Mouse (Mus musculus) embryonic facial prominence, embryonic 10.5 days (tissue): ENCODE results near the gene Clic1. TPM values are rescaled to one million over a fixed set of nuclear protein-coding genes. Genes with fewer than 3 reads are reported as not detected.
A peak's percentile ranks its signal among the peaks of the same experiment; 100 is the strongest.
"Not testable (repeated sequence)": the region's sequence is repeated elsewhere in the genome, so short reads cannot be mapped to it uniquely, and the experiment has no call there.

ENCODE experiments used
- DNase-seq: peaks from one replicate; pipeline ENCODE4 v3.0.0-alpha.2; 2017; ENCODE audit warnings: low spot score
- H3K27ac ChIP-seq: fragments of 300-500 bp; sonication (generic); replicated peaks from 2 replicates; pipeline ENCODE4 v1.5.1; 2016; ENCODE audit warnings: mild to moderate bottlenecking
- H3K27me3 ChIP-seq: fragments of 300-500 bp; sonication (generic); replicated peaks from 2 replicates; pipeline ENCODE4 v1.6.1; 2016; ENCODE audit warnings: low read depth, mild to moderate bottlenecking; ENCODE audit not compliant: poor library complexity, severe bottlenecking
- H3K36me3 ChIP-seq: fragments of 300-500 bp; sonication (generic); replicated peaks from 2 replicates; pipeline ENCODE4 v1.6.1; 2016; ENCODE audit warnings: mild to moderate bottlenecking, moderate library complexity
- H3K4me1 ChIP-seq: fragments of 300-500 bp; sonication (generic); 2 replicates; pipeline ENCODE4 v1.6.1; 2016
- H3K4me3 ChIP-seq: fragments of 300-500 bp; sonication (generic); 2 replicates; pipeline ENCODE4 v1.5.1; 2016; ENCODE audit warnings: mild to moderate bottlenecking, moderate library complexity
- H3K9me3 ChIP-seq: fragments of 300-500 bp; sonication (generic); 2 replicates; pipeline ENCODE4 v1.6.1; 2016; ENCODE audit warnings: mild to moderate bottlenecking
- WGBS: fragments of 180-500 bp; shearing (Covaris S2); methylation state at CpG from one replicate; pipeline ENCODE4 v1.1.7; 2016; 5-methylcytosine and 5-hydroxymethylcytosine counted together
- polyA plus RNA-seq: library from polyadenylated mRNA; unstranded; fragments of >200 nt; fragmentation: Nextera tagmentation; extraction: Ambion mirVana; gene quantifications from 2 replicates; pipeline ENCODE4 v1.2.1, GENCODE M21; 2016

Clic1 gene
- 190 and 191 TPM in 2 replicates for polyA plus RNA-seq

DNA sequence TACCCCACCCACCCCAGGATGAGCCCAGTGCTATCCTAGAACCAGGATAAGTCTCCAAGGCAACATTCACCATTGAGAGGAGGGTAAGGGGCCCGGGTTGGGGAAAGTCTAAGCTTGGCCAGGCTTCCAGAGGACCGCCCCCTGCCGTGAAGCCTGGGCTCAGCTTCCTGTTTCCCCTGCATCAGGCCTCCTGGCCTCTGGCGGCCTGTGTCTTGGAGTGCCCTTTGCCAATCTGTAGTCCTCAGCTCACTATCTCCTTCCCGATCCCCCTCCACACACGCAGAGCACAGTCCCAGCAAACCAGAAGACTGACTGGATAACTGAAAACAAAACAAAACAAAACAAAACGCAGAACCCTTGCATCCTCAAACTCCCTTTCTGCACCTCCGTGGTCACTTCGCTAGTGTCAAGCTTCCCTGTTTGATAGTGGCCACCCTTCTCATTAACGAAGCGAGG is at the start of gene Clic1:
Gene Clic1, plus strand, starts transcription at position 406 of the 456 bp plus-strand sequence.
- peak; percentile 88 for DNase-seq
- Histone ChIP-seq H3K27ac (peak within 1 kb of the TSS; percentile 97), H3K27me3 (peaks cover 7% of the 10 kb centered on the region; the same call in 1 of the 2 replicates), H3K4me1 (peaks cover 79% of the 10 kb centered on the region), H3K4me3 (peak within 1 kb of the TSS; percentile 83), H3K36me3 (peaks cover 28% of the 10 kb centered on the region), H3K9me3 (no peaks in the 10 kb centered on the region)
- WGBS = 2% methylated on average over 11 of the region's 11 CpGs

GRCm38 (mm10) chr17:35000717-35001451 is 48.9 kb upstream of the Clic1 start, which contains the start of gene Vars:
Vars (plus strand) TSS chr17:35000987.
- Histone ChIP-seq H3K4me3 (peak within 1 kb of the TSS; percentile 97), H3K36me3 (peaks cover 64% of the 10 kb centered on the region), H3K4me1 (peaks cover 54% of the 10 kb centered on the region), H3K9me3 (no peaks in the 10 kb centered on the region), H3K27ac (peak within 1 kb of the TSS; percentile 97), H3K27me3 (no peaks in the 10 kb centered on the region)
- peak; percentile 97 for DNase-seq
- WGBS = under 1% methylated on average over 83 of the region's 83 CpGs

GRCm38 (mm10) chr17:35001452-35002152 is 48.2 kb upstream of the Clic1 start:
- Histone ChIP-seq H3K27ac (peak overlapping the region; percentile 97), H3K4me1 (peaks cover 54% of the 10 kb centered on the region), H3K9me3 (no peaks in the 10 kb centered on the region), H3K27me3 (no peaks in the 10 kb centered on the region), H3K36me3 (peaks cover 65% of the 10 kb centered on the region), H3K4me3 (peak overlapping the region; percentile 97)
- WGBS = under 1% methylated on average over 35 of the region's 35 CpGs
- peak; percentile 47 for DNase-seq

DNA sequence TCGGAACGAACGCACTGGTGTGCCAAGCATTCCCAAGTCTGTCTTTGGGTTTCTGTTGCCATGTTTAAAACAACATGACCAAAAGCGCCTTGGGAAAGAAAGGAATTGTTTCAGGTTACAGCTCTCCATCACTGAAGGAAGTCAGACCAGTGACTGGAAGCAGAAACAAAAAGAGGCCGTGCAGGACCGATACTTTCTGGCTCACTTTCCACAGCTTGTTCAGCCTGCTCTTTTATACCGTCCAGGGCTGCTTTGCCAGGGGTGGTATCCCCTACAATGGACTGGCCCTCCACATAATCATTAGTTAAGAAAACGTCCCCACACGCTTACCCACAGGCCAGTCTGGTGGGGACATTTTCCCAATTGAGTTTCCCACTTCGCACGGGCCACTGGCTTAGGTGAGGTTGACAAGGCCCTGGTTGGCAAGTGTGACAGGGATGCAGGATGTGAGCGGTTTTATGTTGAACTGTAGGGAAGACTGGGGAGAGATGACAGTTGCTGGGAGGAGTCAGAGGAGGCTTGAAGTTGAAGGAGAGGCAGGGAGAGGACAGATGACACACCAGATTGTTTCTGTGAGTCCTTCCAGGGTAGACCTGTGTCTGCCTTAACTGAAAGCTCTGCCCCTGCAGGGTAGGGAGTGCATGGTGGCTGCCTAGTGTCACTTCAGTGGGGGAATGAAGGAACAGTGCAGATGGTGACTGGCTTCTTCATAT is 47.5 kb upstream of the Clic1 start:
- H3K9me3 ChIP-seq = no peaks in the 10 kb centered on the region
- 14% methylated on average over 12 of the region's 12 CpGs for WGBS
- H3K4me3 ChIP-seq = peak overlapping the region; percentile 97
- no peaks in the 10 kb centered on the region for H3K27me3 ChIP-seq
- peaks cover 49% of the 10 kb centered on the region for H3K4me1 ChIP-seq
- no peak for DNase-seq
- peaks cover 65% of the 10 kb centered on the region for H3K36me3 ChIP-seq
- H3K27ac ChIP-seq = peak overlapping the region; percentile 97

DNA sequence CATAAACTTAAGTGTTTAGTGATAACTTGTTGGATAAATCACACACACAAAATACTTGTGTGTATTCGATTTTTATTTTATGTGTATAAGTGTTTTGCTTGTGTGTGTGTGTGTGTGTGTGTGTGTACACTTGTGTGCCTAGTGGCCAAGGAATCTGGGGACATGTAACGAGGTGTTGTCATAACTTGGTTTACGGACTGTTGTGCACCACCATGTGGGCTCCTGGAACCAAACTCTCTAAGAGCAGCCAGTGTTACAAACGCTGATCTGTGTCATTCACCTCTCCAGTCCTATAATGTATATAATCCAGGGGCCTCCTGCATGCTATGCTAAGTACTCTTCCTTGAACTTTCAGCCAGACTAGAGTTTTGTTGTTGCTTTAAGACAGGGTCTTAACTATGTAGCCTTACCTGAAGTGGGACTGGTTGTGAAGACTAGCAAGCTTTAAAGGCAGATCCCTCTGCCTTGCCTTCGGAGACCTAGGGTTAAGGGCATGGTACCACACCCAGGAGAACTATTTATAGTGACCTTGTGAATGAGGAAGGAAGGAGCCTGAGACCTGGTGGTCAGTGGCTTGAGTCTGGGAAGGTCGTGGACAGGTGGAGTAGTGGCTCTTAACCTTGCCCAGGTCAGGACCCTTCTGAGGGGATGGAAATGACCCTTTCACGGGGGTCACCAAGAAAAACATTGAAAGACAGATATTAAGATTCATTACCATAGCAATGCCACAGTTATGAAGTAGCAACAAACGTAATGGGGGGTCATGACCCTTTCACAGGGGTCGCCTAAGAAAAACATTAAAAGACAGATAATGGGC is 46.5 kb upstream of the Clic1 start:
- Histone ChIP-seq H3K4me1 (peaks cover 46% of the 10 kb centered on the region), H3K27ac (no peak overlapping the region), H3K36me3 (peaks cover 65% of the 10 kb centered on the region), H3K4me3 (peak overlapping the region; percentile 97), H3K27me3 (no peaks in the 10 kb centered on the region), H3K9me3 (no peaks in the 10 kb centered on the region)
- no peak for DNase-seq
- 72% methylated on average over 9 of the region's 9 CpGs for WGBS

GRCm38 (mm10) chr17:35004075-35004717 is 45.6 kb upstream of the Clic1 start:
- peak overlapping the region; percentile 6; the same call in 1 of the 2 replicates for H3K4me3 ChIP-seq
- H3K27me3 ChIP-seq = no peaks in the 10 kb centered on the region
- no peaks in the 10 kb centered on the region for H3K9me3 ChIP-seq
- 93% methylated on average over 17 of the region's 17 CpGs for WGBS
- H3K27ac ChIP-seq = no peak overlapping the region
- H3K4me1 ChIP-seq = peaks cover 37% of the 10 kb centered on the region
- no peak for DNase-seq
- H3K36me3 ChIP-seq = peaks cover 65% of the 10 kb centered on the region

GRCm38 (mm10) chr17:35005158-35005557 is 44.6 kb upstream of the Clic1 start:
- Histone ChIP-seq H3K27ac (no peak overlapping the region), H3K27me3 (no peaks in the 10 kb centered on the region), H3K4me3 (peak overlapping the region; percentile 14; the same call in 1 of the 2 replicates), H3K36me3 (peaks cover 73% of the 10 kb centered on the region), H3K9me3 (no peaks in the 10 kb centered on the region), H3K4me1 (peaks cover 28% of the 10 kb centered on the region)
- 93% methylated on average over 10 of the region's 10 CpGs for WGBS
- DNase-seq = no peak

GRCm38 (mm10) chr17:35005902-35006301 is 43.9 kb upstream of the Clic1 start:
- not testable (repeated sequence) for H3K9me3 ChIP-seq, H3K27ac ChIP-seq, H3K4me3 ChIP-seq, H3K27me3 ChIP-seq, DNase-seq
- Histone ChIP-seq H3K4me1 (peaks cover 28% of the 10 kb centered on the region), H3K36me3 (peaks cover 81% of the 10 kb centered on the region)
- 97% methylated on average over 4 of the region's 5 CpGs for WGBS

- Histone ChIP-seq H3K27me3 (no peaks in the 10 kb centered on the region), H3K36me3 (peaks cover 96% of the 10 kb centered on the region), H3K4me1 (peaks cover 17% of the 10 kb centered on the region), H3K9me3 (no peaks in the 10 kb centered on the region), H3K4me3 (peak overlapping the region; percentile 8; the same call in 1 of the 2 replicates), H3K27ac (no peak overlapping the region)
- no peak for DNase-seq
- 94% methylated on average over 7 of the region's 7 CpGs for WGBS
Measured at GRCm38 (mm10) chr17:35007387-35007991, 42.3 kb upstream of the Clic1 start.

DNA sequence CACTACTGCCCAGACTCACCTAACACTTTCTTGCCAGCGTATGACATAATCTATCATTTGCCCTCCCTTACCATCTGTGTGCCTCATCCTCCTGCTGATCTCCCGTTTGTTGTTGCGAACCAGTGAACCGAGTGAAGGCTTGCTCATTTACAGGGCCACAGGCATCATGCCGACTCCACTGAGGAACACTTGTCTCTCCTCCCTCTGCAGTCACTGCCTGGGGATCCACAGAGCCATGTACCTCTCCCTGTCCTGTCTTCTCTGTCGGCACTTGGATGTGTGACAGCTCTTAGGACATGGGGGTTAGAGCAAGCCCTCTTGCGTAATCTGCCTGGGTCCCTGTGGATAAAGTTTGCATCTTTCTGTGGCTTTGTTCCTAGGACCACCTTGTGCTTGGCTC is 40.2 kb upstream of the Clic1 start:
- no peaks in the 10 kb centered on the region for H3K9me3 ChIP-seq
- no peaks in the 10 kb centered on the region for H3K27me3 ChIP-seq
- H3K36me3 ChIP-seq = peaks cover 99% of the 10 kb centered on the region
- H3K27ac ChIP-seq = no peak overlapping the region
- no peak overlapping the region for H3K4me3 ChIP-seq
- WGBS = 90% methylated on average over 7 of the region's 7 CpGs
- H3K4me1 ChIP-seq = no peaks in the 10 kb centered on the region
- no peak for DNase-seq

DNA sequence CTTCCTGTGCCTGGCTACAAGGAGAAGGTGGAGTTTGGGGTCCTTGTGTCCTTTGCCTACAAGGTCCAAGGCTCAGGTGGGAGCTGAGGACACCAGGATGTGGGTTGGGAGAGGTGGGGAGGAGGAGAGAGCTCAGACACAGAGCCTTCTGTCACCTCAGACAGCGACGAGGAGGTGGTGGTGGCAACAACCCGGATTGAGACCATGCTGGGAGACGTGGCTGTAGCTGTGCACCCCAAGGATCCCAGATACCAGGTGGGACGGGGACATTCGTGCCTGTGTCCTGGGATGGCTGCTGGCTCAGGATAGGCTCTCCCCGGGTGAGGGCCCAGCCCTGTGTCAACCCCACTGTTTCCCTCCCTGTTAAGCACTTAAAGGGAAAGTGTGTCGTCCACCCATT is 38.3 kb upstream of the Clic1 start:
- Histone ChIP-seq H3K4me1 (no peaks in the 10 kb centered on the region), H3K27me3 (no peaks in the 10 kb centered on the region), H3K27ac (no peak overlapping the region), H3K36me3 (peaks cover 100% of the 10 kb centered on the region), H3K4me3 (0 out of 2 replicates have a peak overlapping the region, but pooled peaks have one; percentile 16), H3K9me3 (no peaks in the 10 kb centered on the region)
- DNase-seq = no peak
- WGBS = 90% methylated on average over 8 of the region's 8 CpGs
